Mouse (Mus musculus): ENCODE data around the gene Sox15.
"Not testable (repeated sequence)": the region's sequence is repeated elsewhere in the genome, so short reads cannot be mapped to it uniquely, and the experiment has no call there.

The Sox15 gene

GRCm38 (mm10) chr11:69655264-69656064 lies at the start of gene Sox15:
TSS of gene Sox15 (plus strand) at chr11:69655314.
- DNase-seq (ENCODE audit: low spot score): no peak

- DNase-seq (ENCODE audit: low spot score): peak; percentile 68
Observed at GRCm38 (mm10) chr11:69605726-69606490, 49.2 kb upstream of the Sox15 start, which contains the start of gene Atp1b2. TSS of gene Atp1b2 (minus strand) at chr11:69605942.

- DNase-seq (ENCODE audit: low spot score): no peak
Observed at GRCm38 (mm10) chr11:69606491-69606795, 48.7 kb upstream of the Sox15 start.

GRCm38 (mm10) chr11:69606832-69607231 lies 48.3 kb upstream of the Sox15 start:
- DNase-seq (ENCODE audit: low spot score): no peak

GRCm38 (mm10) chr11:69608525-69608924 lies 46.6 kb upstream of the Sox15 start:
- no peak for DNase-seq (ENCODE audit: low spot score)

GRCm38 (mm10) chr11:69609416-69609815 lies 45.7 kb upstream of the Sox15 start:
- no peak for DNase-seq (ENCODE audit: low spot score)

GRCm38 (mm10) chr11:69610899-69611298 lies 44.2 kb upstream of the Sox15 start:
- no peak for DNase-seq (ENCODE audit: low spot score)

- DNase-seq (ENCODE audit: low spot score): peak; percentile 83
Observed at GRCm38 (mm10) chr11:69613553-69614256, 41.4 kb upstream of the Sox15 start.

- not testable (repeated sequence) for DNase-seq (ENCODE audit: low spot score)
Observed at GRCm38 (mm10) chr11:69614257-69614588, 40.9 kb upstream of the Sox15 start.

GRCm38 (mm10) chr11:69616781-69617180 lies 38.3 kb upstream of the Sox15 start:
- no peak for DNase-seq (ENCODE audit: low spot score)

- no peak for DNase-seq (ENCODE audit: low spot score)
Observed at GRCm38 (mm10) chr11:69617805-69618204, 37.3 kb upstream of the Sox15 start, which contains the start of gene Shbg. TSS of gene Shbg (minus strand) at chr11:69617905.

- no peak for DNase-seq (ENCODE audit: low spot score)
Observed at GRCm38 (mm10) chr11:69620394-69621081, 34.6 kb upstream of the Sox15 start.

GRCm38 (mm10) chr11:69621571-69622268 lies 33.4 kb upstream of the Sox15 start, which contains the start of gene Sat2:
TSS of gene Sat2 (plus strand) at chr11:69622024.
- peak; percentile 58 for DNase-seq (ENCODE audit: low spot score)

GRCm38 (mm10) chr11:69622406-69622805 lies 32.7 kb upstream of the Sox15 start:
- no peak for DNase-seq (ENCODE audit: low spot score)

GRCm38 (mm10) chr11:69623006-69623405 lies 32.1 kb upstream of the Sox15 start:
- DNase-seq (ENCODE audit: low spot score): no peak

- not testable (repeated sequence) for DNase-seq (ENCODE audit: low spot score)
Observed at GRCm38 (mm10) chr11:69624339-69624738, 30.8 kb upstream of the Sox15 start.

GRCm38 (mm10) chr11:69628286-69628685 lies 26.8 kb upstream of the Sox15 start:
- DNase-seq (ENCODE audit: low spot score): peak; percentile 83

GRCm38 (mm10) chr11:69629802-69630201 lies 25.3 kb upstream of the Sox15 start:
- DNase-seq (ENCODE audit: low spot score): peak; percentile 28

- DNase-seq (ENCODE audit: low spot score): peak; percentile 98
Observed at GRCm38 (mm10) chr11:69632284-69633089, 22.6 kb upstream of the Sox15 start, which contains the start of gene Fxr2. TSS of gene Fxr2 (plus strand) at chr11:69632990.

GRCm38 (mm10) chr11:69633128-69633866 lies 21.8 kb upstream of the Sox15 start:
- peak; percentile 56 for DNase-seq (ENCODE audit: low spot score)
